Mouse (Mus musculus): ENCODE data around the gene Krt16. TPM values are rescaled to one million over a fixed set of nuclear protein-coding genes. Genes with fewer than 3 reads are reported as not detected.

Krt16 gene
- total RNA-seq, 2 experiments from 2014 or later: not detected

GRCm38 (mm10) chr11:100219304-100219703, 29.4 kb downstream of the Krt16 start:
- Histone ChIP-seq H3K27ac (no peak overlapping the region), H3K4me3 (no peak overlapping the region)
- TF ChIP-seq CTCF (conservative IDR thresholded peaks at IDR 0.05): no peak
- no peak for DNase-seq (ENCODE audit: low spot score in 2 of 2)

GRCm38 (mm10) chr11:100208542-100208941, 40.2 kb downstream of the Krt16 start:
- no peak for DNase-seq (ENCODE audit: low spot score in 2 of 2)
- TF ChIP-seq CTCF (conservative IDR thresholded peaks at IDR 0.05): no peak
- Histone ChIP-seq H3K27ac (no peak overlapping the region), H3K4me3 (no peak overlapping the region)

GRCm38 (mm10) chr11:100207498-100207897, 41.2 kb downstream of the Krt16 start, which contains the start of gene Krt14:
Gene Krt14, minus strand, starts transcription at chr11:100207548.
- no peak for DNase-seq (ENCODE audit: low spot score in 2 of 2)
- H3K27ac ChIP-seq: no peak within 1 kb of the TSS
- TF ChIP-seq CTCF (conservative IDR thresholded peaks at IDR 0.05): no peak
- H3K4me3 ChIP-seq: no peak within 1 kb of the TSS

GRCm38 (mm10) chr11:100203448-100203847, 45.3 kb downstream of the Krt16 start:
- no peak for TF ChIP-seq CTCF (conservative IDR thresholded peaks at IDR 0.05)
- H3K27ac ChIP-seq: no peak overlapping the region
- no peak for DNase-seq (ENCODE audit: low spot score in 2 of 2)
- no peak overlapping the region for H3K4me3 ChIP-seq

- no peak for DNase-seq (ENCODE audit: low spot score in 2 of 2)
- TF ChIP-seq CTCF (conservative IDR thresholded peaks at IDR 0.05): no peak
- Histone ChIP-seq H3K27ac (no peak overlapping the region), H3K4me3 (no peak overlapping the region)
Measured at GRCm38 (mm10) chr11:100202906-100203305, 45.8 kb downstream of the Krt16 start.

- H3K27ac ChIP-seq: no peak overlapping the region
- peak; percentile 15 to 62 for DNase-seq (ENCODE audit: low spot score in 2 of 2)
- H3K4me3 ChIP-seq: no peak overlapping the region
- peak; percentile 80 for TF ChIP-seq CTCF (conservative IDR thresholded peaks at IDR 0.05)
Measured at GRCm38 (mm10) chr11:100200104-100200820, 48.4 kb downstream of the Krt16 start.

- Histone ChIP-seq H3K4me3 (no peak overlapping the region), H3K27ac (no peak overlapping the region)
- peak; percentile 15 to 26 for DNase-seq (ENCODE audit: low spot score in 2 of 2)
- TF ChIP-seq CTCF (conservative IDR thresholded peaks at IDR 0.05): no peak
Measured at GRCm38 (mm10) chr11:100198666-100199065, 50.0 kb downstream of the Krt16 start.

Other genes starting within 250 kb of the Krt16 start
- not detected for gene Krt33a, start 232.7 kb downstream of the Krt16 start, total RNA-seq (2021)
- gene Krt33b, start 219.0 kb downstream of the Krt16 start, total RNA-seq (2021): not detected
- gene Krt34, start 207.3 kb downstream of the Krt16 start, total RNA-seq (2021): not detected
- not detected for gene Krt31, start 198.4 kb downstream of the Krt16 start, total RNA-seq (2021)
- not detected for gene Krt32, start 160.7 kb downstream of the Krt16 start, total RNA-seq (2021)
- not detected for gene Krt35, start 152.7 kb downstream of the Krt16 start, total RNA-seq (2021)
- gene Krt36, start 143.3 kb downstream of the Krt16 start, total RNA-seq (2021): not detected
- gene Krt13, start 127.3 kb downstream of the Krt16 start, total RNA-seq (2021): not detected
- gene Krt15, start 113.0 kb downstream of the Krt16 start, total RNA-seq (2021): under 1 TPM in 1 of 2 experiments, not detected in 1; 0.77 TPM
- gene Krt19, start 100.2 kb downstream of the Krt16 start, total RNA-seq (2021): not detected
- gene Krt9, start 55.7 kb downstream of the Krt16 start, total RNA-seq (2021): 1 to 10 TPM; 3.6 to 3.7 TPM
- not detected for gene Krt14, start 41.4 kb downstream of the Krt16 start, total RNA-seq (2021)
- gene Krt17, start 12.1 kb upstream of the Krt16 start, total RNA-seq (2021): not detected
- not detected for gene Krt42, start 21.0 kb upstream of the Krt16 start, total RNA-seq (2021)
- 100 to 1,000 TPM; 713 to 750 TPM for gene Eif1, start 71.0 kb upstream of the Krt16 start, total RNA-seq (2021)
- gene Gast, start 85.5 kb upstream of the Krt16 start, total RNA-seq (2021): not detected
- gene Hap1, start 107.2 kb upstream of the Krt16 start, total RNA-seq (2021): 100 to 1,000 TPM; 169 to 174 TPM
- 10 to 100 TPM; 34.1 to 35.6 TPM for gene Jup, start 148.9 kb upstream of the Krt16 start, total RNA-seq (2021)
- 1 to 10 TPM; 9.4 to 9.5 TPM for gene P3h4, start 165.9 kb upstream of the Krt16 start, total RNA-seq (2021)
- 1 to 10 TPM; 4.4 to 5.8 TPM for gene Fkbp10, start 166.8 kb upstream of the Krt16 start, total RNA-seq (2021)
- gene Nt5c3b, start 192.9 kb upstream of the Krt16 start, total RNA-seq (2021): 10 to 100 TPM; 58.4 to 58.7 TPM
- 1 to 10 TPM in 1 of 2 experiments, under 1 TPM in 1; 0.64 to 1.4 TPM for gene Klhl10, start 193.0 kb upstream of the Krt16 start, total RNA-seq (2021)
- 100 to 1,000 TPM; 119 to 121 TPM for gene Klhl11, start 223.8 kb upstream of the Krt16 start, total RNA-seq (2021)

Measured in layer of hippocampus, adult 2 months (tissue).